20 mouse cellular contexts compared by ENCODE assay signal in the genomic region with DNA sequence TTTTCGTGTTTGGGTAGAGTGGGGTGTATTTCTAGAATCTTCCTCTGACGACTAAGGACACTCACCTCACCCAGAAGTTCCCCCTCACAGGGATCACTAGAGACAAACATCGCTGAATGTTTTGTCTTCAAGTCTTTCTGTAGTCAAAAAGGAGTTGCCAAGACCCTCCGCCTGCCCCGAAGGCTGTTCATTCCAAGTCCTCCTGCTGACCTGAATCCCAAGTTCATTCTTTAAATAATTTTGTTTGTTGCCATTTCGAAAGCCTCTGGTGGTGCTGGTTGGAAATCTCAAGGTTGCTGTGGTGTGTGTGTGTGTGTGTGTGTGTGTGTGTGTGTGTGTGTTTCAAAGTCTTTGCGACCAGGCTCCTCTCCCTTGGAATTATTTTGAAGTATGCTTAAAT. TPM values are rescaled to one million over a fixed set of nuclear protein-coding genes. Genes with fewer than 3 reads are reported as not detected.
"Had no signal": no experiment of that assay in that cellular context is flagged by ENCODE, and none has a peak within 500 bp of the region (broad histone marks: within the 10 kb centered on the region; RNA-seq: fewer than 3 reads in every experiment).

No protein-coding gene starts in this region.

- H3K4me1 ChIP-seq: kidney, embryonic 15.5 days; limb, embryonic 13.5 days; liver, embryonic 12.5 days; liver, embryonic 15.5 days; stomach, embryonic 15.5 days had no signal

- H3K27me3 ChIP-seq: kidney, embryonic 15.5 days; limb, embryonic 13.5 days; liver, embryonic 12.5 days; stomach, embryonic 15.5 days had no signal

- H3K36me3 ChIP-seq: kidney, embryonic 15.5 days; limb, embryonic 13.5 days; liver, embryonic 12.5 days; liver, embryonic 15.5 days; stomach, embryonic 15.5 days had no signal

- H3K9me3 ChIP-seq: kidney, embryonic 15.5 days; limb, embryonic 13.5 days; liver, embryonic 12.5 days; liver, embryonic 15.5 days; stomach, embryonic 15.5 days had no signal

- H3K9ac ChIP-seq: kidney, embryonic 15.5 days; limb, embryonic 13.5 days; liver, embryonic 12.5 days; liver, embryonic 15.5 days; stomach, embryonic 15.5 days had no signal

- H3K27ac ChIP-seq: limb, embryonic 13.5 days; liver, embryonic 12.5 days; liver, embryonic 15.5 days; stomach, embryonic 15.5 days had no signal

- ATAC-seq: liver, embryonic 12.5 days had no signal

- DNase-seq: kidney, adult 11 months; kidney, adult 8-10 months; kidney, postnatal 10 days; kidney, postnatal 36 days; left cerebral cortex, postnatal 4 days; liver; lung, adult 18-20 months; lung, postnatal 4 days; midbrain, embryonic 14.5 days; right cerebral cortex, postnatal 25 days; spleen, adult 18-20 months; thymus, postnatal 25 days had no signal

- H3K4me3 ChIP-seq: kidney, embryonic 15.5 days; limb, embryonic 13.5 days; liver, embryonic 12.5 days; liver, embryonic 15.5 days; stomach, embryonic 15.5 days had no signal

- H3K4me2 ChIP-seq: kidney, embryonic 15.5 days; limb, embryonic 13.5 days; liver, embryonic 12.5 days; liver, embryonic 15.5 days; midbrain, embryonic 11.5 days; stomach, embryonic 15.5 days had no signal

RNA-seq across cellular contexts. Expression of gene Nos2, which starts 13.7 kb away (rescaled TPM):
- total RNA-seq: megakaryocyte progenitor cell, adult 5-6 weeks; megakaryocyte-erythroid progenitor cell, adult 5-6 weeks had no signal
